Mouse (Mus musculus) CD4-positive helper T cell, adult 2 months (primary cell): ENCODE data around the gene Gng2.

Experiments used
- DNase-seq: peaks from one replicate; pipeline ENCODE4 v3.0.0-alpha.2; 2012; ENCODE audit warnings: low read depth, missing footprints, low spot score

Gene Gng2

DNA sequence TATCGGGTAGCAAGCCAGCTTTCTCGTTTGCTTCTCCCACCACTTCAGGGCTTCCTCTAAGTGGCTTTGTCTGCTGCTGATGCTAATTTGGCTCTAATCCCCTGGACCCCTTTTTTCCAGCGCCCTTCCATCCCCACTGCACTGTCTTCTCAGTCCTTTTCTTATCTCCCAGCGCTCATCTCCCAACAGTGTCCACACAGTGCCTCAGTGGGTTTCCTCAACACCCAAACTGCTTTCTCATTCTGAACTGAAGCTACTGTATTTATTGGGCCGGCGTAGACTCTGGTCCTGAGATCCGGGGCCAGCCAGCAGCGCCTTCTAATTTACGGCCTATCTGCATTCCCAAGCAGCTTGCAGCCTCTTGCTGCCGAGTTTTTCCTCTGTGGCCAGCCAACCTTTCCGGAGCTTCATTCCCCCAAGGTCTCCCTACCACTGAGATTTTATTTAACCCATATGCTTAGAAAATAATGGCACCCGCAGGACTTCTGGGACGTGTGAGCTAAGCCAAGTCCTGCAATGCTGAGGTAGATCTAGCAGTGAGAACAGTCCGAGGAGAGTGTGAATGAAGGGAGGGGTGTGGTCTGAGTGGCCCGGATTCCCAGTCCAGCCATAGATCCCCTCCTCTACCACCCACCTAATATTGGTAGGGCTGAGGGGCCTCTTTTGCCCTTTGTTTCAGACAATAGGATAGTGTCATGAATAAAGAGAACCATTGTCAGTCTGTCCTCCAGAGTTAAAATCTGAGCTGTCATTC is at the start of gene Gng2:
Gene Gng2, minus strand, starts transcription at position 357 of the 754 bp plus-strand sequence.
- no peak for DNase-seq

- peak; percentile 89 for DNase-seq
These were observed 47.7 kb upstream of the Gng2 start for GRCm38 (mm10) chr14:20024888-20025719.

GRCm38 (mm10) chr14:20023939-20024338 is 46.5 kb upstream of the Gng2 start:
- peak; percentile 34 for DNase-seq

GRCm38 (mm10) chr14:20019486-20019885 is 42.1 kb upstream of the Gng2 start:
- DNase-seq: no peak

DNA sequence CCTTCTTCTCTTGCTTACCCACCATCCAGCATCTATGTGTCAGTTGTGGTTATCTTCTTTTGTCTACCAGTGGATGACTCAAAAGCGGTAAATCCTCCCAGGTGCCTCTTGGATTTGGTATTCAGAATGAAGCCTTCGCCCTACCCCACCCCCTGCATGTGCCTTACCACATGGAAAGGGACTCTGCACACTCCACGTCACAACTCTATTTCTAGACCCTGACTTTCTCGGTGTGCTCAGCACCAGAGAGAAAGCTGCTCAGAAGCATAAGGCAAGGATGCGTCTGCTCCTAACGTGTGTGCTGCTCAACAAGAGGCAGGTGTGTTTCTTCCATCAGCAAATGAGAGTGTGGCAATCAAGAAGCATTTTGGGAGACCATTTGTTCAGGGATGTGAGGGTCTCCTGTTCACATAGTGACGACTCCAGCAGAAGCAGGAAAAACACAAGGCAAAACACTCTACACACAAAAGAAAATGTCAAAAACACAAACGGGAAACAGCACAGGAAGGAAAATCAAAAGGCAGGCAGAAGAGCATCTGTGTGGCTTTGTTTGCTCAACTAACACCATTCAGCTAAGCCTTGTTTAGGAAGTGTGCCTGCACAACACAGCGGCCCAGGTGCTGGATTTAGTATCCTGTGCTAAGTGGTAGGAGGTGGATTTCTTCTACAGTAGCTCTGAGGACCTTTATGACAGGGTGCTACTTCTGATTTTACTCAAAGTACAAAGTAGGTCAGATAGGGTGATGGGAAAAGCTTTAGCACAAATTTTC is 35.3 kb upstream of the Gng2 start:
- DNase-seq: peak; percentile 47

DNA sequence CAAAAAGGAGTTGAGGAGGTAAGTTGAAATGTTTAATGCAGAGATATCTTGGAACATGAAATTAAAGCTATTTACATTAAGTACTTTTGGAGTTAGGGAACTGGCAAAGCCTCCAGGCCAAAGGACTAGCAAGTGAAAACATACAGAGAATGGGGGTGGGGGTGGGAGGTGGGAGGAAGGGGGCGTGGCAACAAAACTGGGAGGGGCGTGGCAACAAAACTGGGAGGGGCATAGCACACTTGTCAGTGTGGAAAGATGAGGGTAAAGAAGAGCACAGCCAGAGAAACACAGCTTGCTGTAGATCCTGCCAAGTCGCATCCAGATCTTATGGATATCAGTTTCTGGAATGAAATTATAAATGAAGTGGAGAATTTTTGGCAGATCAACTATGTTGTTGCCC is 30.0 kb upstream of the Gng2 start:
- no peak for DNase-seq

DNA sequence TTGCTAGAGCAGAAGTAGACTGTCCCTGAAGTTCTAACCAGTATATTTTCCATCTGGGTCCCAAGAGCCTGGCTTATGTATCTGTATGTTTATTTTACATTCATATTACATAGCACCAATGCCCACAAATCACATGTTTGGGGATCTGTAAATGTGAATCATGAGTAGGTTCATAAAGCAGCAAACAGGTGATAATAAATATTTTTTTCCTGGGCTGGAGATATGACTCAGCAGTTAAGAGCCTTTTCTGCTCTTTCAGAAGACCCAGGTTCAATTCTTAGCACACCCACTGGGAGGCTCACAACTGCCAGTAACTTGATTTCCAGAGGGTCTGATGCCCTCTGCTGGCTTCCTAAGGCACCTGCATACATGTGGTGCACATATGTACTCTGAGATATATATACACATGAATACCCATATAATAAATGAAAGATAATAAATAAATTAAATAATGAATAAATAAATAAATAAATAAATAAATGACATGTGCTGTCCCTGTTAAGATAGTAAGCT is 27.4 kb upstream of the Gng2 start:
- no peak for DNase-seq

DNA sequence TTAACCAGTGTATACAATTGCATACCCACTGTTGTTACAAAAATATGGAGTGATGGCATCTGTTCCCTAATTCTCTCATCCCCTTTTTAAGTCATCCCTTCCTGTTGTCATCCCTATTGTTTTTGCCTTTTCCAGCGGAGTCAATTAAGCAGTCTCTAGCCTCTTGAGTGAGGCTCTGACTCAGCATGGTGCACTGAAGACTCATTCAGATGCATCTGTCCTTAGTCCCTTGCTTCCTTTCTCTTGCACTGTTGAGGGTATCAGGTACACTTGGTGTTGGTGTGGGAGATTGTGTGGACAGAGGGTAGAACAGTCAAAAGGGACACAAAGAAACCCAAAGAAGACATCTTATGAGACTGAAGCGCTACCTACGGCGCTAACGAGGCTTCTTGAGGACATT is 19.4 kb upstream of the Gng2 start:
- no peak for DNase-seq

DNA sequence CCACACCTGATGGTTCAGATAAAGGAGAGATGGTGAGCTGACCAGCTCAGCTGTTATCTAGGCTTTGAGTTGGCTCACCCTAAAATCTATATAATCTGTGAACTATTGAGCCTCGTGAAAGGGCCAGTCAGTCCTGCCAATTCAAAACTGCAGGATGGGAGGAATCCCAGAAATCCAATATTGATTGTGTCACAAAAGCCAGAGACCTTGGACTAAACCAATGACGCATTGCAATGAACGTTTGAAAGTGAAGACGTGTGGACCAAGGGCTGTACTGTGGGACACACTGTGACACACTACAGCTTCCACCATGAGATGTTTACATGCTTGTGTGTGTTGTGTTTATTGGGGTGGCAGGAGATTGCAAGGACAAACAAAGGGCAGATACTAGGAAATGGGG is 18.5 kb upstream of the Gng2 start:
- DNase-seq: no peak

GRCm38 (mm10) chr14:19994068-19994467 is 16.6 kb upstream of the Gng2 start:
- peak; percentile 53 for DNase-seq

DNA sequence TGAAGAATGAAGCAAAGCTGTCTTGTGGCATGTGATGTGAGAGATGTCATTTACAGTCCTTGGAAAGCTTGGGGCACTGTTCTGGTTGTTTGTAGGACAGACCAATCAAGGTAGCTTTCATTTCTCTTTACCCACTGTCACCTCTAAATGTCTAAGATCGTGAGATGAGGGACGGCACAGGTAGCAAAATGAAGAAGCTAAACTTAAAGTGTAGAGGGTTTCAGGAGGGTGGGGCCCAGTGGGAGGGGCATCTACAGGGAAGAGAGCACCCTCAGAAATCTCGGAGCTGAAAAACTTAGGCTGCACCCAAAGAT is 16.1 kb upstream of the Gng2 start:
- DNase-seq: peak; percentile 49

- DNase-seq: peak; percentile 59
These were observed 15.6 kb upstream of the Gng2 start for GRCm38 (mm10) chr14:19992873-19993569.

DNA sequence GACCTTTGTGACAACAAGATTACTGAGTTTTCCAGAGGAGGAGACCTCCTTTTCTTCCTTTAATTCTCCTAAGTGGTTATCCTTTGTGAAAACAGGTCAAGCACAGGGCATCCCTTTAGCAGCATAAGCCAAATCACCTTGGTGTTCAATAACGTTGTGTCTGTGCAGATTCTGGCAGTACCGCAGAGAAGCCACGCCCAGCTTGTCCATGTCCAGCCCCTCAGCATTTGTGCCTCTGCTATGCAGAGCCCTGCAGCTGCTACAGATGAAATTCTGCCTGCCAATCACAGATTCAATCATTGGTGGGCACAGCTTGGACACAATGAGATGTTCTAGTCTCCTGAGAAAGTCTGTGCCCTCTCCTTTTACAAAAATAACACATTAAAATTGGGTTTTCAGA is 14.4 kb upstream of the Gng2 start:
- DNase-seq: no peak

DNA sequence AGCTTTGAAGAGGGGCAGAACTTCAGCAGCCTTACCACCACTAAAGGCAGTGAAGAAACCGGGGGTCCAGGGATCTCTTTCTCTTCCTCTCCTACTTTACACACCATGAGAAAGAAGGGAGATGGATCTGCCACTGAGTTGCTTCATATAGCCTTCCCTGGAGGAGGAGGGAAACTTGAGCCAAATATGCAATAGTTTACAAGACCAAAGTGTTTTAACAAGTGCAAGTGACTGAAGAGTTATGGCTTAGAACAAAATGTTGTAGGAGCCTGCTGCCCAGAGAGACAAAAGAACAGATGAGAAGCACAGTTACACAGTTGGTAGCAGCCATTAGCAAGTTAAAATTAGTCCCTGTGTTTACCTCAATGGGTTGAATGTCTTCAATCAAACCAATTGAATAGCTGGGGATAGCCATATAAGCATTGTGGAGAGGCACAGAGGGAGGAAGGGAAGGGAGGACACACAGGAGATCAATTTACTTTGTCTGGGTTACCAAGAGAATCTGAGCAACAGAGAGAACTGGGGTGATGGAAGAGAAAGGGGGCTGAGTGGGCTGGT is 13.1 kb upstream of the Gng2 start:
- no peak for DNase-seq

GRCm38 (mm10) chr14:19988410-19988809 is 11.0 kb upstream of the Gng2 start:
- no peak for DNase-seq

DNA sequence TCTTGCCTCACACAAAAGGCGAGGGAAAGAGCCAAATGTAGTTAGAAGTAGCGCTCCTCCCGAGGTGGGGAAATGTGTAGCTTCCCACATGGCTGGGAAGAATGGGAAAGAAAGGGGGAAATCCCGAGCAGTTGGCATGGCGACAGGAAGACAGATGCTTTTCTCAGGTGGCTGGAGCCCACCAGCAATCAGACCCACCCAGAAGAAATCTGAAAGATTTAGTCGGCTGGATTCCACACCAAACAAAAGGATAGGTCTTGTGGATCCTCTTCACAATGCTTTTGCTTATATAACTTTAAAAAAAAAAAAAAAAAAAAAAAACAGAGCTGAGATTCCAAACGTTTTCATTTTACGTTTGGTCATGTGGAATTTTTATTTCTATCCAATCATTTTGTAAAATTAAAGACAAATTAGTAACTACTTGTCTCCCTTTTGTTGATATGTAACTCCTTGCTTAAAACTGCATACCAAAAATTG is 10.0 kb upstream of the Gng2 start:
- no peak for DNase-seq

DNA sequence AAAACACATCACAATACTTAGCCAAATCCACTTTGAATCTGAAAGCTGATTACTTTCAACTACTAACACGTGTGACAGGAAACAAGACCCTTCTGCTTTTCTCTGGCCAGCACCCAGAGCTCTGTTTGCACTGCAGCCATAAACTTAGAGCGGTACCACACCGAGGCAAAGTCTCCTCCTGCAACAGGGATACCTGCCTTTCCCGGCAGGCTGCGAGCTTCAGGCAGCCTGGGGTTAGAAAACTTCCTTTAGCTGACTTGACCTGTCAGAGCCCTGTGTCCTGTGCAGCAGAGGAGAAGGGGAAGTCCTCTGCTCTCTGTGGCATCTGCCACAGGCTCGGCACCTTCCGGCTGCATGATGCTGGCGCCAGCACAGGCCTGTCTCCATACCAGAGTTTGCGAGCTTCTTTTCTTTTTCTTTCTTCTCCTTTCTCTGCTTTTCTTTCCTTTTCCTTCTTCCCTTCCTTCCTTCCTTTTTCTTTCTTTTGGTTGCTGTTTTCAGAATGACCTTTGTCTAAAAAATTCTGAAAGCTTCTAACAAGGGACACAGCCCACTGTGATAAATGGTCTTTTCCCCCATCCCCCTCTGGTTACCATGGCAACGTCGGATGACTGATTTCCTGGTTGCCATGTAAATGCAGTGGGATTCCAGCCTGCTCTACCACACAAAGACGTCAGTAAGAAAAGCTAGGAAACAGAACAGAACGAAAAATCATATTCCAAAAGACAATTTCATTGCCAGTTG is 9.4 kb upstream of the Gng2 start:
- peak; percentile 84 for DNase-seq

- peak; percentile 60 for DNase-seq
These were observed 8.6 kb upstream of the Gng2 start for GRCm38 (mm10) chr14:19985912-19986613.

GRCm38 (mm10) chr14:19985107-19985911 is 7.9 kb upstream of the Gng2 start:
- DNase-seq: peak; percentile 84
